Mouse (Mus musculus) stomach, postnatal 0 days (tissue): Measurements from ENCODE around the gene Lrch3.

Source experiments
- CTCF ChIP-seq: IDR thresholded peaks from 2 replicates; pipeline ENCODE4 v1.5.1; 2016; ENCODE audit warnings: antibody characterized with exemption, low read depth, mild to moderate bottlenecking, moderate library complexity
- EP300 ChIP-seq: optimal IDR thresholded peaks from 2 replicates; pipeline ENCODE3; 2016; ENCODE audit warnings: antibody characterized with exemption

DNA sequence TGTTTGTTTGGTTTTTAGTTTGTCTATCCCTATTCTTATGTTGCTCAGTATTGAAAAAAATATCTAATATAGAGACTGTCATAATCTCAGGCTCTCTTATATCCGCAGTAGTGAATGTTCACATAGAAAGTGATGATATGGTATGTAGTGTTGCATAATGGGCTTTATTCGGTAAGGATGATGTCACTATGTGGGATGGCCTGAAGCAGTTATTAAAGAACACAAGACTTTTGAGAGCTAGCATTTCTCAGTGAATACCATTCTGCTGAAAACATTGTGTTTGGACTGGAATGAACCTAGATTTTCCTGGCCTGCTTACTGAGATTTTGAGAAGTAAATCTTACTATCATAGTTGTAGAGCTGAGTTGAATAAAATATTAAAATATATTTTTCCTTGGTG, 23.5 kb downstream of the Lrch3 start:
- TF ChIP-seq CTCF (no peak), EP300 (no peak)
